Mouse (Mus musculus): Measurements from ENCODE around the gene Ccdc88c. TPM values are rescaled to one million over a fixed set of nuclear protein-coding genes. Genes with fewer than 3 reads are reported as not detected.
"Not testable (repeated sequence)": the region's sequence is repeated elsewhere in the genome, so short reads cannot be mapped to it uniquely, and the experiment has no call there.

Gene Ccdc88c
- total RNA-seq, 1 experiment from 2014 or later, result 74.6 TPM

DNA sequence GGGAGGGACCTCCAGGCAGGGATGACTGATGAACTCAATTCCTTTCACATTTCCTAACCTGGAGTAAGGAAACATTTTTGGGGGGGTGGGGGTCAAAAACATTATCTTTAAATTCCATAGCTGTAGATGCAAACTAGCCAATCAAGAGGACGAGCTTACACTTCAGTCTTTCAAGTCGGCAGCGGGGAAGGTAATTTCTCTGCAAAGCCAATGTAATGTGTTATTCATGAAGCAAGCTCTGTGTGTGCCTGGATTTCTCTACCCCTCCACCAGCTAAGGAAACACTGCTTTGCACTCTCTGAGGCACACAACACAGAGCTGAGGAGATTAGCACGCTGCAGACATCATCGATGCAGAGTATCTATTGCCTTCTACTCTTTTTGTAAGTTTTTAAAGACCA lies 9.8 kb downstream of the Ccdc88c start:
- ATAC-seq (replicated peaks; ENCODE audit: low read depth, poor library complexity, severe bottlenecking), result no peak

DNA sequence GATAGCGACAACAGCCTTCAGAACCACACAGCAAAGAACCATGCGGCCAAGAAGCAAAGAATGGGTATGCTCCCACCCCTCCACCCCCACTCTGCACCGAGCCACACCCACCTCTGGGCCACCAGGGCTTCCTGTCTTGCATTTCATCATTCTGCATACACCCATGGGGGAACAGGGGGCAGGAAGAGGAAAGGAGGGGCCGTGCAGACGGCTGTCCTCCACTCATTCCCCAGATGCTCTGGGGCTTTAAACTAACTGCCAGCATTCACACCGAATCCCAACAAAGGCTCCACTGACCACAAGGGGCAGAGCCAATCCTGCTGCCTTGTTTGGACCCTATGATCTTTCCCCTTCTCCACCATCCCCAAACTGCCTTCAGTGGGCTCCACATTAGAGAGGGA lies 10.9 kb downstream of the Ccdc88c start:
- peak; percentile 78 for ATAC-seq (replicated peaks; ENCODE audit: low read depth, poor library complexity, severe bottlenecking)

DNA sequence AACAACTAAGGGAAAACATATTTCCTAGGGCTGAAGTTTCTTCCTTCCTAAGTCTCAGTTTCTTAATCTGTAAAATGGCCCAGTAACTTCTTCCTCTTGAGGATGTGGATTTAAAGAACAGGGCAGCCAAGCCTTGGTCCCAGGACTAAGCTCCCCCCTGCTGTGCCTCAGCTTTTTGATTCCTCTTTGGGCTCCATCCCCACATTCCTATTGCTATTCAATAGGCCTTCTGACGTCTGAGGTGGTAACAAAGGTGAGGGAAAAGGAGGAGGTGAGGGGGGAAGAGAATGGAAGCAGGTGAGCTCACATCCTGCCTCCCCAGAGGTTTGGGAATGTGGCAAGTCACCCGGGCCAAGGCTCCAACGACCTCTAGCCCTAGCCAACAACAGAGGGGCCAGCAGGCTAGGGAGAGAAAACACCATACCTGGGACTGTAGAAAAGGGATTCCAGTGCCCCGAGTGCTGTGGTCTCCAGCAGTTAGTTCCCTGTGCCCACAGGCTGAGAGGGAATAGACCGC lies 12.4 kb downstream of the Ccdc88c start:
- no peak for ATAC-seq (replicated peaks; ENCODE audit: low read depth, poor library complexity, severe bottlenecking)

- peak; percentile 57 for ATAC-seq (replicated peaks; ENCODE audit: low read depth, poor library complexity, severe bottlenecking)
Measured at GRCm38 (mm10) chr12:101015926-101016325, 12.9 kb downstream of the Ccdc88c start.

GRCm38 (mm10) chr12:101015165-101015560 lies 13.7 kb downstream of the Ccdc88c start:
- no peak for ATAC-seq (replicated peaks; ENCODE audit: low read depth, poor library complexity, severe bottlenecking)

GRCm38 (mm10) chr12:101014549-101015164 lies 14.2 kb downstream of the Ccdc88c start:
- ATAC-seq (replicated peaks; ENCODE audit: low read depth, poor library complexity, severe bottlenecking), result peak; percentile 42

DNA sequence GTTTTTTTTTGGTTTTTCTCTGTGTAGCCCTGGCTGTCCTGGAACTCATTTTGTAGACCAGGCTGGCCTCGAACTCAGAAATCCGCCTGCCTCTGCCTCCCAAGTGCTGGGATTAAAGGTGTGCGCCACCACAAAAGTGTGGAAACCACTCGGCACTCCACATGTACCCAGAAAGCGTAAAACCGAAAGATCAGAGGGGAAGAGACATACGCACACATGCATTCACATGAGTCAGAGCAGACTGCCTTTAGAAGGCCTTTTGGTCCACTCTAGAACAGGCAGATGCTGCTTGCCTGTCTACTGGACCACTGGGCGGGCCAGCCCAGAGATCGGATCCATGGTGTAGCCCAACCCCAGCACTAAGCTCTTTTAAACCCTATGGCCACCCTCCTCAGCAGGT lies 15.2 kb downstream of the Ccdc88c start:
- not testable (repeated sequence) for ATAC-seq (replicated peaks; ENCODE audit: low read depth, poor library complexity, severe bottlenecking)

DNA sequence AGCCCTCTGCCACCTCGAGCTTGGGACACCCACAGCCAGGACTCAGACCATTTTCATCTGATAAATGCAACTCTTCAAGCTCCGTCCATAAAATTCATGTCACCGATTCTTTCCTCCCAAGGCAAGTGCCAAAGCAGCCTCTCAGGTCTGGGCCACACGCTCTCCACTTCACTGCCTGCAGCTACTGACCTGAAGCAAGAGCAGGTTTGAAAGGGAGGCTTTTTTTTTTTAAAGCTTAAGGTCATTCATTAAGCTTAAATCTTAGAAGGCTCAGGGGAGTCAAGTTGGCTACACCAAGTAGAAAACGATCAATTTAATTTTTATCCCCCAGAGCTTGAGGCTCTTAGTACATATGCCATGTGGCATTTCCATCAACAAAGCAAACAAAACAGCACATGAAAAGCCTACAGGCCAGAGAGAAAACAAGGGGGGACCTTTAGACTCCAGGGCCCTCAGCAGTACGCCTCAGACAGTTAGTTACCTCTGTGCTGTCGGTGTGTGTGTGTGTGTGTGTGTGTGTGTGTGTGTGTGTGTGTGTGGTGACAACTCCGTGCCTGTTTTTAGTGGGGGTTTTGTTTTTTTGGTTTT lies 15.7 kb downstream of the Ccdc88c start:
- no peak for ATAC-seq (replicated peaks; ENCODE audit: low read depth, poor library complexity, severe bottlenecking)

DNA sequence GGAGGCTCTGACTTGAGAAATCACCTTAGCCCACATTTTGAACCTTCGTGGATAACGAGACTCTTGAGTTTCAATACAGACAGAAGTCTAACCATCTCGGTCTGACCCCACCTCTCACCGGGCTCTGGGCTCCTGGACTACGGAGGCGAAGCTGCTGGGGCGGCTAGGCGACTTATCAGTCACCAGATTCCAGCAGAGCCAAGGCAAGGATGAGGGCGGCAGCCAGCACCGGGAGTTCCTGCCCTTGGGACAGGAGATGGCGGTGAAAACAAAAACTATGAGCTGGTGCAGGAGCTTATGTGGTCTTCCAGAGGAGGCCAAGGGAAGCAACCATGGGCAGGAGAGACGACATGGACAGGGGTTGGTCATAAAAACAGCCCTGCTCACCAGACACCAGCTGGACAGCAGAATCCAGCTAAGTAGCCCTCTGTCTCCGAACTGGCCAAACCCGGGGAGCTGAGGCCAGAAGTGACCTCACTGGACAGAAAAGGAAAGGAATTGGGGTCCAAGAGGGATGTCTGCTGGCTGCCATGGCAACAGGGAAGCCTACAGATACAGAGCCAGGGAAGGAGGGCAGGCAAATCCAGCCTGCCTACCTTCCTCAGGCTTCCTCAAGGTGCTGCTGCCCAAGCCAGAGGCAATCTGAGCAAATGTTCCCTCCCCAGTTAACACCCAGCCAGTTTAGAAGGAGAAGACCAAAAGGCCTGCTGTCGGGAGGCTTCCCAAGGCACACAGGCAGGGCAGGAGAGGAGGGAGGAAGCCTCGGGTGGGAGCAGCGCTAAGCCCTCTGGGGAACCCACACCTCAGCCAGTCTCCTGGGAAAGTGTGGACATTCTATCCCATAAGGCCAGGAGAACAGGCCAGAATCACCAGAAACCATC lies 16.4 kb downstream of the Ccdc88c start:
- no peak for ATAC-seq (replicated peaks; ENCODE audit: low read depth, poor library complexity, severe bottlenecking)

- no peak for ATAC-seq (replicated peaks; ENCODE audit: low read depth, poor library complexity, severe bottlenecking)
Measured at GRCm38 (mm10) chr12:101011017-101011416, 17.8 kb downstream of the Ccdc88c start.

DNA sequence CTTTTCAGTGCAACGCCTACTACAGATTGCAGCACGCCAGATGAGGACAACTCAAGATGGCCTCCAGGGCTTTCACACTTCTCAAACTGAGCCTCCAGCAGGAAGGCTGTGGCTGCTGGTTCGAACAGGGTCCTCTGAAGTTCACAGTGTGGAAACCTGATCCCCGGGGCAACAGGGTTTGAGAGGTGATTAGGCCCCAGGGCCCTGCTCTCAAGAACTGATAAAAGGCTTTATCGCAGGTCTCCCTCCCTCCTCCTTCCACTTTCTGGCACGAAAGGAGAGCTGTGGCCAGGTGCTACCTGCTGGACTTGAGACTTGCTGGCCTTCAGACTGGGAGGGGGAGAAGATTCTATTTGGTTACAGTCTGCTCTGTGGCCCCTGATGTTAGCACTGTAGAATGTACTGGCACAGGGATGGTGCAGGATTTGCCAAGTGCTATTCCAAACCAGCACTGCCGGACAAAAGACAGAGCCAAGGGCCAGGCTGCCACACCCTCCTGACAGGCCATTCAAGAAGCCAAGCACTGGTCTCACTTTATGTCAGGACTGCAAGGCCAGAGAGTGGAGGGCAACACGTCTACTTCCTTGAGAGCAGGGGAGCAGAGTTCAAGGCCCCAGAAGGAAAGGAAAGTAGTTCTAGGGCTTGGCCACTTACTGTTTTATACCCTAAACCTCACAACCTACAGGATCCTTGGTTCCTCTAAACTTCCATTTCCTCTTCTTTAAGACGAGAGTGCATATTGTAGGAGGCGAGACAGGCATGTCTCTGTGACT lies 18.5 kb downstream of the Ccdc88c start:
- ATAC-seq (replicated peaks; ENCODE audit: low read depth, poor library complexity, severe bottlenecking), result no peak

GRCm38 (mm10) chr12:101009225-101009624 lies 19.6 kb downstream of the Ccdc88c start:
- ATAC-seq (replicated peaks; ENCODE audit: low read depth, poor library complexity, severe bottlenecking), result no peak

GRCm38 (mm10) chr12:101008648-101009047 lies 20.2 kb downstream of the Ccdc88c start:
- no peak for ATAC-seq (replicated peaks; ENCODE audit: low read depth, poor library complexity, severe bottlenecking)

DNA sequence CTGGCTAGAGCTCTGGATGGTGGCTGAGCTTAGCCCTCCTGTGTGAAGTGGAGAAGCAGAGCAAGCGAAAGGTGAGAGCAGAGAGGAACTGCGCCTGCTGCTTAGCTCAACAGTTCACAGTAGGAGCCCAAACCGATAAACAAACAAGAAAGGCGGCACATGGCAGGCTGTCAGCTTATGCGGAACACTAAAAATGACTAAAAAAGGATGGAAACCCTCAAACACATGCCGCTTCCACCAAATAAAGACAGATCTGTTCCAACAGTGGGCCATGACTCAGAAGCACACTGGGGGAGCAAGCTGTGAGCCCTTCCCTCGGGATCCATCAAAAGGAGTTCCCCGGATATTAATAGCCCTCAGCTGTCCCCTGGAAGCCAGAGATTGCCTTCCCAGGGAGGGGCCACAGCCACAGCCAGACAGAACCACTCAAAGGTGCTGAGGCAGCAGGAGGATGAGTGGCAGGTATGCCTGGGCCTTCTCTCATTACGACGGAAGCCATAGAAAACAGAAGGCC lies 20.8 kb downstream of the Ccdc88c start:
- ATAC-seq (replicated peaks; ENCODE audit: low read depth, poor library complexity, severe bottlenecking), result no peak

DNA sequence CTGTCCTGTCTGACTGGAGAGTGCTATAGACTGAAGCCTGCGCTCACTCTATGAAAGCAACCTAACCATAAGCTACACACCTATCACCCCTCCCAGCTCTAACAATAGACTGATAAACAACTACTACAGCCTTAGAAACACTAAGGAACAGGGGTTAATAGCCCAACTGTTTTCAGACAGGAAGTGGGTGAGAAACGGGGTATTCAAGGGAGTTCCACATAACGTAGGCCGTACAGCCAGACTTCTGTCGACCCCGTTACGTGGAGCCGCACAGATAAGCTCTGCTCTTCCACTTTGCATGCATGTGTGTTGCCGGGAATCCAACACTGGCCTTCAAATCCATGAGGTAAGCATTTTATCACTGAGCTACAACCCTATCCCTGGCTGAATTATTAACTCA lies 21.4 kb downstream of the Ccdc88c start:
- peak; percentile 43 for ATAC-seq (replicated peaks; ENCODE audit: low read depth, poor library complexity, severe bottlenecking)

- peak; percentile 58 for ATAC-seq (replicated peaks; ENCODE audit: low read depth, poor library complexity, severe bottlenecking)
Measured at GRCm38 (mm10) chr12:101005665-101006420, 23.0 kb downstream of the Ccdc88c start.

- no peak for ATAC-seq (replicated peaks; ENCODE audit: low read depth, poor library complexity, severe bottlenecking)
Measured at GRCm38 (mm10) chr12:101004982-101005381, 23.9 kb downstream of the Ccdc88c start.

- no peak for ATAC-seq (replicated peaks; ENCODE audit: low read depth, poor library complexity, severe bottlenecking)
Measured at GRCm38 (mm10) chr12:101002801-101003513, 25.9 kb downstream of the Ccdc88c start.
